Mouse (Mus musculus) mouse trophoblast stem cell (cell line): ENCODE results near the gene Eps15l1.

Experiments used
- in situ Hi-C, 2 experiments: fragments of 300-500 bp; cut with MseI, MboI; formaldehyde crosslinking; loops; 2 replicates in 1 of 2; 3 replicates in 1 of 2; pipeline ENCODE4 v1.15.1; 2025

Gene Eps15l1

GRCm38 (mm10) chr8:72293309-72293708 lies 128.0 kb downstream of the Eps15l1 start:
- in situ Hi-C loops, result no loop called here

- in situ Hi-C loops, result no loop called here
Measured at GRCm38 (mm10) chr8:72291104-72291503, 130.2 kb downstream of the Eps15l1 start.
